Mouse (Mus musculus): ENCODE measurements around the gene Adora1. TPM values are rescaled to one million over a fixed set of nuclear protein-coding genes. Genes with fewer than 3 reads are reported as not detected.
A peak's percentile ranks its signal among the peaks of the same experiment; 100 is the strongest.
"Not testable (repeated sequence)": the region's sequence is repeated elsewhere in the genome, so short reads cannot be mapped to it uniquely, and the experiment has no call there.

Gene Adora1
- total RNA-seq, 2 experiments from 2014 or later = 180 to 188 TPM

- TF ChIP-seq CTCF (IDR thresholded peaks at IDR 0.05) = no peak
- intact Hi-C loops (cut with DNase I) = no loop called here
- no peak for DNase-seq (ENCODE audit: extremely low spot score in 1 of 2, low spot score in 2 of 2)
- Histone ChIP-seq H3K4me3 (no peak overlapping the region), H3K27ac (no peak overlapping the region)
Measured at GRCm38 (mm10) chr1:134265797-134266196, 30.6 kb upstream of the Adora1 start.

- DNase-seq (ENCODE audit: extremely low spot score in 1 of 2, low spot score in 2 of 2) = no peak
- intact Hi-C loops (cut with DNase I) = no loop called here
- no peak for TF ChIP-seq CTCF (IDR thresholded peaks at IDR 0.05)
- Histone ChIP-seq H3K4me3 (no peak overlapping the region), H3K27ac (no peak overlapping the region)
Measured at GRCm38 (mm10) chr1:134264341-134264740, 29.1 kb upstream of the Adora1 start.

GRCm38 (mm10) chr1:134249681-134250080 is 14.4 kb upstream of the Adora1 start:
- intact Hi-C loops (cut with DNase I) = loop anchor here (5.0 kb wide), 1 partner anchor 73 kb away; no protein-coding TSS in a partner anchor
- H3K27ac ChIP-seq; DNase-seq (ENCODE audit: extremely low spot score in 1 of 2, low spot score in 2 of 2); H3K4me3 ChIP-seq: not testable (repeated sequence)

- intact Hi-C loops (cut with DNase I) = no loop called here
- DNase-seq (ENCODE audit: extremely low spot score in 1 of 2, low spot score in 2 of 2) = no peak
- no peak for TF ChIP-seq CTCF (IDR thresholded peaks at IDR 0.05)
- no peak overlapping the region for H3K27ac ChIP-seq
- H3K4me3 ChIP-seq = no peak overlapping the region
Measured at GRCm38 (mm10) chr1:134246590-134246989, 11.4 kb upstream of the Adora1 start.

DNA sequence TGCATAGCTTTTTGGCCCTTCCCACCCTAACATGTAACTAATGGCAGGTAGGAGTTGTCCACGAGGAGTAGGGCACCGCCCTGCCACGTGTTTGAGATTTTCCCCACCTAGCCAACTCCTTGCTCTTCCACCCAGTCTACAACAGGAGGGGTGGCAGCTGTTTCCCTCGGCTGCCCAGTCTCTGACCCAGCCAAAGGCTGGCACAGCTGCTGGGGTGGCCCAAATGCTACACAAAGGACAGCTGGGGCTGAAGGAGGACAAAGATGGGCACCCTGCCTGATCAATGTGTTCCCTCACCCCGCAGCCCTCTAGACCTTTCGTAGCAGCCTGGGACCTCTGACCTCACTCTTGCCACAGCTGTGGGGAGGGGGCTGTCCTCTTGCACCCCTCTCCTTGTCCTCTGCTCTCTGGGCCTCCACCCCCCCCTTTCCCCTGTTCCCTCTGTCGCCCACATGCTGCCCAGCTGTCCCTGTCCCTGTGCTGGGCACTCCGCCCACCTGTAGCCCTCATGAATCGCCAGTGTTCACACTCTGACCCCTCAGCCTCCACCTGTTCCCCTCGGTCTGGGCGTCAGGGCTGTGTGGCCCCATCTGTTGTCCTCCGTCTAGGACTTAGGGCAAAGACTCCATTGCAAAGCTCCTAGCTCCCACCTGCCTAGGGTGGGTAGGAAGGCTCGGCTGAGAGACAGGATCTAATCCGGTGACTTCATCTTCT is 9.9 kb upstream of the Adora1 start:
- DNase-seq (ENCODE audit: extremely low spot score in 1 of 2, low spot score in 2 of 2) = no peak
- intact Hi-C loops (cut with DNase I) = loop anchor here (2.0 kb wide), 1 partner anchor 88 kb away; the partner anchor contains the start of gene Ppfia4
- no peak overlapping the region for H3K4me3 ChIP-seq
- no peak for TF ChIP-seq CTCF (IDR thresholded peaks at IDR 0.05)
- H3K27ac ChIP-seq = no peak overlapping the region

DNA sequence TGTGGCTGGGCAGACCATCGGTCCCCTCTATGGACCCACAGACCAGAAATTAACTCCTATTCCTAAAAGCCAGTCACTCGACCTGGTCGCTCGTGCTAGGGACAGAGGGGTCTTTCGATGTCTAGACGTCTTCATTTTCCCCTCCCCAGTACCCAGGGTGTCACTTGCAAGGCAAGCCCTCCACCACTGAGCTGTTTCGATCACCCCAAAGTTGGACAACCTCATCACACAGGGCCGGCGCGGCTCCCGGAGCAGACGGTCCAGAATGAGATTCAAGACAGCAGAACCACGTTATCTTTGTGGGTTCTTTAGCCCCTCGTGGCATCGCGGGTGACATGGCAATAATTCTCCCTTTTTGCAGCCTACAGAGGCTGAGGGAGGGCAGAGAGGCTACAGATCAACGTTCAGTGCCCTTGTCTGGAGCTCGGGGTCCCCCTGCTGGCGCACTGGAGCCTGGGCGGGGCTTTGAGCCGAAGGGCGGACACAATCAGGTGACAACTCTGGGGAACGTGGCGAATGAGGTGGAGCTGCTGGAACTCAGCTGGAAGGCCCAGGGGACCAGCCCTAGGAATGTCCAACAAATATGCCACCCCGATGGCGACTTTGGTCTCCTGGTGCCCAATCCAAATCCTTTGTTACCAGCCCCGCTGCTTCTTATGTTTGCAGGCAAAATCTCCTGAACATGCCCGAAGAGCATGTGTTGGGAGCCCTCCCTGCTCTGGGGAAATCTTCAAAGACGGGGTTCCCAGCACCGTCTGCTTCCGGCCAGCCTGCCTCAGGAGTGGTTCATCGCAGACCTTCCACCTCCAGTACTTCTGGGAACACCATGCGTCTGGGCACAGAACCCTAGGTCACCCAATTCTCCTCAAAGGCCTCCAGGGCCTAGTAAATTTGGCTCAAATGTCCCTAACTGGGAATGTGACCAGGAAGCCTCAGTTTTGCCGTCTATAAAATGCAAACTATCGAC is 9.0 kb upstream of the Adora1 start:
- H3K27ac ChIP-seq = no peak overlapping the region
- intact Hi-C loops (cut with DNase I) = loop anchor here (1.0 to 2.0 kb wide), 2 partner anchors 89 to 93 kb away; partner anchors contain the start of gene Ppfia4
- TF ChIP-seq CTCF (IDR thresholded peaks at IDR 0.05) = peak; percentile 90
- H3K4me3 ChIP-seq = 0 out of 2 replicates have a peak overlapping the region, but pooled peaks have one; percentile 20
- peak; percentile 90 to 94 for DNase-seq (ENCODE audit: extremely low spot score in 1 of 2, low spot score in 2 of 2)

DNA sequence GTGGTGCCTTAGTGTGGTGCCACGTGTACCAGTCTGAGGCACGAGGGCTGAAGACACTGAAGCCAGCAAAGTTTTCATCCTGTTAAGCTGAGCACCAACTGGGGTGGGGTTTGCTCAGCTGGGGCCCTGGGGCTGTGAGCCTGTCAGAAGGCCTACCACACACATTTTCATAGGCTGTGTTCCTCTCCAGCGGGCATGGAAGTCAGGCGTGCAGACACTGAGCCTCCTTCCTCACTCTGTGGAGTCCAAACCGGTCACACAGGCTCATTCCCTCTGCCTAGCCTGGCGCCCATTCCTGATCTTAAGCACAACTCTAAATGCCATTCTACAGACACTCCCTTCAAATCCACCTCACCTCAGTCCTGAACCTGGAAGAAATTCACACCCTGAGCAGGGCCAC is 8.3 kb upstream of the Adora1 start:
- no peak for DNase-seq (ENCODE audit: extremely low spot score in 1 of 2, low spot score in 2 of 2)
- Histone ChIP-seq H3K4me3 (no peak overlapping the region), H3K27ac (no peak overlapping the region)
- TF ChIP-seq CTCF (IDR thresholded peaks at IDR 0.05) = no peak
- intact Hi-C loops (cut with DNase I) = no loop called here

GRCm38 (mm10) chr1:134242286-134242685 is 7.1 kb upstream of the Adora1 start:
- intact Hi-C loops (cut with DNase I) = no loop called here
- no peak for TF ChIP-seq CTCF (IDR thresholded peaks at IDR 0.05)

GRCm38 (mm10) chr1:134241298-134241697 is 6.1 kb upstream of the Adora1 start:
- DNase-seq (ENCODE audit: extremely low spot score in 1 of 2, low spot score in 2 of 2) = no peak
- TF ChIP-seq CTCF (IDR thresholded peaks at IDR 0.05) = no peak
- H3K4me3 ChIP-seq = no peak overlapping the region
- H3K27ac ChIP-seq = peak overlapping the region; percentile 83
- intact Hi-C loops (cut with DNase I) = loop anchor here (2.0 kb wide), 1 partner anchor 44 kb away; no protein-coding TSS in a partner anchor

More at GRCm38 (mm10) chr1:134242286-134242685, 7.1 kb upstream of the Adora1 start:
- Histone ChIP-seq H3K4me3 (no peak overlapping the region), H3K27ac (peak overlapping the region; percentile 83; the same call in 1 of the 2 replicates)
- DNase-seq (ENCODE audit: extremely low spot score in 1 of 2, low spot score in 2 of 2) = no peak

GRCm38 (mm10) chr1:134240701-134241100 is 5.5 kb upstream of the Adora1 start:
- DNase-seq (ENCODE audit: extremely low spot score in 1 of 2, low spot score in 2 of 2) = no peak
- no peak for TF ChIP-seq CTCF (IDR thresholded peaks at IDR 0.05)
- peak overlapping the region; percentile 83 for H3K27ac ChIP-seq
- H3K4me3 ChIP-seq = no peak overlapping the region
- intact Hi-C loops (cut with DNase I) = loop anchor here (1.0 to 2.0 kb wide), 2 partner anchors 39 to 44 kb away; no protein-coding TSS in a partner anchor

GRCm38 (mm10) chr1:134237438-134237837 is 2.2 kb upstream of the Adora1 start:
- no peak overlapping the region for H3K4me3 ChIP-seq
- no peak for TF ChIP-seq CTCF (IDR thresholded peaks at IDR 0.05)
- no peak for DNase-seq (ENCODE audit: extremely low spot score in 1 of 2, low spot score in 2 of 2)
- intact Hi-C loops (cut with DNase I) = no loop called here
- no peak overlapping the region for H3K27ac ChIP-seq

DNA sequence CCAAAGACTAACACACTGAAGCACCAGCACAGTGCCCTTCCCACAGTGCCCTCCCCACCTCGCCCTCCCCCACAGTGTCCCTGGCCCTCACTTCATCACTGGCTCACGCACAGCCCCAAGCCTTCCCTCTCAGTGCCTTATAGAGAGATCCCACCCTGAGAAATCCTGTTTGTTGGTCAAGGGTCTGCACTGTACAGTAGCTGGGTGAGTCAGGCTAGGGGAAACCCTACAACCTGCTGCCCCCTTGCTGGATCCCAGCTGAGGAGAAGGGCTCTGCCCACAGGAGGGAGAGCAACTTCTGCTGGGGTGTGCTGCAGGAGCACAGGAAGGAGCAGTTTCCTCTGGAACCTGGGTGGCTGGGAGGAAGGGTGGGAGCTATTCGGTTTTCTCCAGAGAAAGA is 911 bp upstream of the Adora1 start:
- Histone ChIP-seq H3K27ac (peak overlapping the region; percentile 95; the same call in 1 of the 2 replicates), H3K4me3 (peak overlapping the region; percentile 74; the same call in 1 of the 2 replicates)
- DNase-seq (ENCODE audit: extremely low spot score in 1 of 2, low spot score in 2 of 2) = no peak
- intact Hi-C loops (cut with DNase I) = no loop called here
- no peak for TF ChIP-seq CTCF (IDR thresholded peaks at IDR 0.05)
